Mouse (Mus musculus): ENCODE measurements around the gene Actbl2. TPM values are rescaled to one million over a fixed set of nuclear protein-coding genes. Genes with fewer than 3 reads are reported as not detected.

Gene Actbl2
- total RNA-seq, 2 experiments from 2014 or later, result not detected

GRCm38 (mm10) chr13:111265231-111266000 is 10.6 kb downstream of the Actbl2 start:
- intact Hi-C loops (cut with DNase I), result no loop called here
- no peak for DNase-seq (ENCODE audit: low spot score in 2 of 2)

DNA sequence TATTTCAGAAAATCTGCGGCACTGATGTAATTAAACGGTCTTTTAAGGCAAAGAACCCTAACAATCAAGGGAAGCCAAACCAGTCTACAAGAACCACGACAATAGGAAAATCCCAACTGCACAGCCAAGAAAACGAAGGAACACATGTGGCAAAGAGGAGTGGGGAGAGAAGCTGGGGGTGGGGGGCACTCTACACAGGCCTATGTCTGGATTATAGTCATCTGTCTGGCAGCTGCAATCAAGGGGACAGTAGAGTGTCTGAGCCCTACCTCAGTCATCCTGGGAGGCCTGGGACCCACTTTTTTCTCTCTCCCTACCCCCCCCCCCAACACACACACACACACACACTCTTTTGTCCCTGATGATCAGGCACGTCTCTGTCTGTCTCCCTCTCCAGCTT is 12.0 kb downstream of the Actbl2 start:
- intact Hi-C loops (cut with DNase I), result no loop called here
- DNase-seq (ENCODE audit: low spot score in 2 of 2), result no peak

- no peak for DNase-seq (ENCODE audit: low spot score in 2 of 2)
- intact Hi-C loops (cut with DNase I), result no loop called here
Measured at GRCm38 (mm10) chr13:111268992-111269391, 14.2 kb downstream of the Actbl2 start.

DNA sequence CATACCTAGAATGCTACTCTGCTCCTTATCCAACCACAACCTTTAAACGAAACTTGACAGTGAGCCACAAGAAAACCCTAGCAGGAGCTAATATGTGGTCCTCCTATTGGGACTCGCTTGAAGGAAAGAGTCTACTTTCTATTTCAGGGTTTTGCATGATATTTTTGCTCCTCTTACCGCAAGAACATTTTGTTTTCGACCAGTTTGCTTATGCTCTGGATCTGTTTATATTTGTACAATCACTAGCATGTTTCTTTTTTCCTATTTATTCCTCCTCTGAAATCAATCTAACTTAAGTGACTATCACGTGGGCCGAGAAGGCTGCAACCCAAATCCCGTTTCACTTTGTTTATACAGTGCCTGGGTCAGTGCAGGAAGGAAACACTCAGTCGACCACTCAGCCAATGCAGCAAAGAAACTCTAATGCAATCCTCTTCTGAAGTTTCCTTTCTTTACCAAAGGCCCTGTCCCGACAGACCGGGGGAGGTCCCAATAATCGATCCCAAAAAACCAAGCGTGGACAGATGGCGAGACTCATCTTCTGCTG is 15.0 kb downstream of the Actbl2 start:
- peak in 1 of 2 experiments; percentile 7 for DNase-seq (ENCODE audit: low spot score in 2 of 2)
- intact Hi-C loops (cut with DNase I), result no loop called here

DNA sequence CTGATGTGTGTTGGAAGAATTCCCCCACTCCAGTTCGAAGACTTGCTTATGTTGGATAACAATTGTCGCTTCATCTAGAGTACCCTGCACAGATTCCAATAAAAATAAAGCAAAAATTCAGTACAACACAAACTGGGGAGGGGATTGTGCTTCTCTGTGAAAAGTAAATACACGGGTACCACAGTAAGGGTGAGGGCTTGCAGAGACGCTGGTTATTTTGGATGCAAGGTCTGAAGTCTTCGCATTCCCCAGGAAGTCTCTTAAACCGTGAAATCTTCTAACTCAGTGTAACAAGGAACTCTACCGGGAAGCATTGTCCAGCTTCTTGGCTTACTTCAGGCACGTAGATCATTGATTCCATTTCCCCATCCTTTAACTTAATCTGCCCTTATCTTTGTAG is 17.1 kb downstream of the Actbl2 start:
- intact Hi-C loops (cut with DNase I), result no loop called here
- no peak for DNase-seq (ENCODE audit: low spot score in 2 of 2)

- DNase-seq (ENCODE audit: low spot score in 2 of 2), result no peak
- intact Hi-C loops (cut with DNase I), result no loop called here
Measured at GRCm38 (mm10) chr13:111286461-111287385, 31.9 kb downstream of the Actbl2 start.

- intact Hi-C loops (cut with DNase I), result no loop called here
- DNase-seq (ENCODE audit: low spot score in 2 of 2), result no peak
Measured at GRCm38 (mm10) chr13:111291161-111291957, 36.5 kb downstream of the Actbl2 start.

DNA sequence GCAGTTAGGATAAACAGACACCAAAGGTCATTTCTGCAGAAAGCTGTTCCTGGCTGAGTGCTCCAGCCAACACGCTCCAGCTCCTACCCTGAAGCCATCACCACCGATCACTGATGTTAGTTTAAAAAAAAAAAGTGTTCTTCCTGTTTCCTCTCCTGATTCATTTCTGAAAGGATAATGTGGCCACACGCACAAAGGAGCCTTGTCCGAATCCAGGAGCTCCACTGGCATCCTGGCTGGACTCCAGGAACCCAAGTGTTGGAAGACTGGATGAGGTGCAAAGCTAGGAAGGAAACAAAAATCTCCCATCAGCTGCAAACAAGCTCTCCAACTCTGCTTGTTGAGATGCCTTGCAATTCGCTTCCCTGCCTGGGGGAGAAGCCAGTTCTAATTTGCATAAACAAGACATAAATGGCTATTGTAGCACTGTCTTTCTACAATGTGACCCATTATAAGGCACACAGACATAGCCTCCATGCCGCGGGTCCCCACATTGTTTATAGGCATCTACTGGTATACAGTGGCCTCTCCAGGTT is 37.2 kb downstream of the Actbl2 start:
- DNase-seq (ENCODE audit: low spot score in 2 of 2), result peak; percentile 61 to 63

GRCm38 (mm10) chr13:111293478-111293877 is 38.7 kb downstream of the Actbl2 start:
- no peak for DNase-seq (ENCODE audit: low spot score in 2 of 2)
- intact Hi-C loops (cut with DNase I), result no loop called here

More for the DNA sequence above, 37.2 kb downstream of the Actbl2 start:
- intact Hi-C loops (cut with DNase I), result no loop called here

- intact Hi-C loops (cut with DNase I), result no loop called here
- no peak for DNase-seq (ENCODE audit: low spot score in 2 of 2)
Measured at GRCm38 (mm10) chr13:111294965-111295494, 40.2 kb downstream of the Actbl2 start.

- intact Hi-C loops (cut with DNase I), result no loop called here
- no peak for DNase-seq (ENCODE audit: low spot score in 2 of 2)
Measured at GRCm38 (mm10) chr13:111296029-111296428, 41.2 kb downstream of the Actbl2 start.

DNA sequence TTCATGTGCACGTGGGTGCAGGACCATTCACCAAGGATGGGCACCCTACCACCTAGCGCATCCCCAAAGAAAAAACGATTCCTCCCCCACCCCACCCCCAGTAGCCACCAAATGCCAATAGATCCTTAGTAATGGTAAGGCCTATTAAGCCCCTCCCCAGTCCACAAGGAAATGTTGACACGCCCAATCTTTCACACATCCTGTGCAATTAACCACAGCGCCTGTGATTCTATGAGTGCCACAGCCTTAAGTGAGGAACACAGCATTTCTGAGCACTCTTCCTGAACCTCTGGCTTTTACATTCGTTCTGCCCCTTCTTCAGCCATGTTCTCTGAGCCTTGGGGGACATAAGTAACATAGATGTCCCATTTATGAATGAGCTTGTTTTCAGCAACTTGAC is 42.8 kb downstream of the Actbl2 start:
- no peak for DNase-seq (ENCODE audit: low spot score in 2 of 2)
- intact Hi-C loops (cut with DNase I), result no loop called here

- no peak for DNase-seq (ENCODE audit: low spot score in 2 of 2)
- intact Hi-C loops (cut with DNase I), result no loop called here
Measured at GRCm38 (mm10) chr13:111299145-111299713, 44.4 kb downstream of the Actbl2 start.

DNA sequence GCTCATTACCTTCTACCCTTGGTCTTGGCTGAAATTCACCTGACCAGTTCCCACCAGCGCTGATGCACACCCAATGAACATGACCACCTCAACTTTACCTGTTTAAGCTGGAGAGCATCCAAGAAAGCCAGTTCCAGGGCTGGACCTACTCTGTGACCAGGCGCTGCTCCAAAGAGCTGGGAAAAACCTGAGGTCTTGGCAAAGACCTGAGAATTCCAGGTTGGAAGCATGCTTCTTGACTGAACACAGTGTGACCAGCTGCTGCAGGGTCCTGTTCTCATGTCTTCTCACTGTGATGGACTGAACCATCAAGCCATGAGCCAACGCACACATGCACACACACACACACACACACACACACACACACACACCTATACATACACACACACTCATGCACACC is 46.0 kb downstream of the Actbl2 start:
- intact Hi-C loops (cut with DNase I), result no loop called here
- no peak for DNase-seq (ENCODE audit: low spot score in 2 of 2)

DNA sequence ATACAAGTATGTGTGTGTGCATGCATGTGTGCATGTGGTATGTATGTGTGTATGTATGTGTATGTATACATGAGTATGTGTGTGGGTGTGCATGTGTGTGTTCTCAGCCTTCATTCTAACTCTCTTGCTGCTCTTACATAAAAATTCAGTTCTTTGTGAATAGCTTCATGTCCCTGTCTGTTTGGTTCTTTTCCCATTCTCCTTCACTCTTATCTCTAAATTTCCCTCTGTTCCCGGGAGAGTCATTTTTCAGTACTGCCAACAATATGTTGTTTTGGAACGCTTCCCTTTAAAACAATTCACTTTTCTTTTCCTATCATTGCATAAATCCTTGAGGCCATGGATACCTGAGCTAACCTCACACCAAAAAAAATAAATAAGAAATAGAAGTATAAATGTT is 46.6 kb downstream of the Actbl2 start:
- DNase-seq (ENCODE audit: low spot score in 2 of 2), result no peak
- intact Hi-C loops (cut with DNase I), result no loop called here

DNA sequence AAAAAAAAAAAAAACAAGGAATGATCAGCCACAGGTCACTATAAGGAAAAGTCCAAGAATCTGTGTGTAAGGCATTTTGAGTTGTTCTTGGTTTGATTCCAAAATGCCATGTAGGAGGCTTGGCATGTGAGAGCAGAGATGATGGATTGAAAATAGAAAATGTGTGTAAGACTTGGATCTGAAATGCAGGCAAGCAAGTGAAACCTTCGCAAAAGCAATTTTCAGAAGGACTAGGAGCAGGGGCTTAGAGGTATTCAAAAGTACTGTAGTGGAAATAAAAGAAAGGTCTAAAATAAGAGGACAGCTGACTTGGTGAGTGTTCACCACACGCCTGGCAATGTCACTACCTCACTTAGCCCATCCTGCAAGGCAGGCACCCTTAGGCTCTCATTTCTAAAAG is 49.4 kb downstream of the Actbl2 start:
- intact Hi-C loops (cut with DNase I), result no loop called here
- DNase-seq (ENCODE audit: low spot score in 2 of 2), result peak in 1 of 2 experiments; percentile 28

GRCm38 (mm10) chr13:111304736-111305135 is 49.9 kb downstream of the Actbl2 start:
- no peak for DNase-seq (ENCODE audit: low spot score in 2 of 2)
- intact Hi-C loops (cut with DNase I), result no loop called here
